In the genomic region with DNA sequence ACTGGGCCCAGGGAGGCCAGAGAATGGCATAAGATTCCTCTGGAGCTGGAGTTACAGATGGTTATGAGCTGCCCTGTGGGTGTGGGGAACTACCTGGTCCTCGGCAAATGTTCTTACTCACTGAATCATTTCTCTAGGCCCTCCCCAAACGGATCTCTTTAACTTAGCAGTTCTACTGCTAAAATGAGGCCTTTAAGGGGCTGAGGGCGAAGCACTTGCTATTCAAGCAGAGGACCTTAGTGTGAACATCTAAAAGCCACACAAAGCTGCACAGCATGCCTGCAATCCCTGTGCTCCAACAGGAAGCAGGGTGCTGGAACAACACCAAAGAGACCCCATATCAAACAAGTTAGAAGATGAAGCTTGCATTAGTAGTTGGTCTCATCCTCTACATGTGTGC, we compare ENCODE assay signal across 12 mouse cellular contexts.
"Had no signal": no experiment of that assay in that cellular context is flagged by ENCODE, and none has a peak within 500 bp of the region (broad histone marks: within the 10 kb centered on the region; RNA-seq: fewer than 3 reads in every experiment).

No protein-coding gene starts in this region.

- H3K9me3 ChIP-seq: limb, embryonic 13.5 days; midbrain, embryonic 15.5 days; neural tube, embryonic 13.5 days had no signal

- DNase-seq: kidney, adult 11 months; kidney, postnatal 10 days; left cerebral cortex, postnatal 4 days; lung, adult 18-20 months; right cerebral cortex, postnatal 14 days; thymus, postnatal 14 days had no signal

- ATAC-seq: midbrain, embryonic 15.5 days had no signal

- H3K27me3 ChIP-seq: limb, embryonic 13.5 days; midbrain, embryonic 15.5 days; neural tube, embryonic 13.5 days had no signal

- H3K4me1 ChIP-seq: limb, embryonic 13.5 days; midbrain, embryonic 15.5 days; neural tube, embryonic 13.5 days had no signal

- H3K4me3 ChIP-seq: limb, embryonic 13.5 days; midbrain, embryonic 15.5 days; neural tube, embryonic 13.5 days had no signal

- H3K36me3 ChIP-seq: midbrain, embryonic 15.5 days; neural tube, embryonic 13.5 days had no signal

- H3K27ac ChIP-seq: limb, embryonic 13.5 days; liver, embryonic 14.5 days; midbrain, embryonic 15.5 days; neural tube, embryonic 13.5 days; stomach, postnatal 0 days had no signal

- H3K4me2 ChIP-seq: limb, embryonic 13.5 days; midbrain, embryonic 11.5 days; midbrain, embryonic 15.5 days; neural tube, embryonic 13.5 days had no signal

- H3K9ac ChIP-seq: limb, embryonic 13.5 days; liver, embryonic 14.5 days; midbrain, embryonic 15.5 days; neural tube, embryonic 13.5 days had no signal
